Mouse (Mus musculus): ENCODE data around the gene Usp9y. TPM values are rescaled to one million over a fixed set of nuclear protein-coding genes. Genes with fewer than 3 reads are reported as not detected.

Usp9y gene
- not detected for polyA plus RNA-seq (2015; fragmentation: Illumina TruSeq; extraction: RNeasy Lipid Tissue Mini Kit (QIAGEN cat#74804); ENCODE audit: insufficient read depth, low replicate concordance)

DNA sequence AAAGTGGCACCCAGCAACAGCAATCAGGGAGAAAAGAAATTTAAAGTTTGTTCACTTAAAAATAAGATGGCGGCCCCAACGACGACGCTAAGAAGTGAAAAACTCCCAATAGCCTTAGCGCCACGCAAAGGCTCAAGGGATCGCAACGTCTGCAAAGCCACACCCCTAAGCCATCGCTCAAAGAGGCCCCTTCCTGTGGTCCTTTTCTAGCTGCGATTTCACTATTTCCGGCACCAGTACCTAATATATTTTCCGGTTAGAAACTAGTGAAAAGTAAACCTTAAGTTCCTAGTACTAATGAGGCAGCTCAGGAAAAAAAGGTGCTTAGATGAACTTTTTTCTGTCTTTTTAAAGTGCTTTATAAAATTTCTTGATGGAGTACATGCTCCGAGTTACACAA, at the start of gene Usp9y:
TSS of gene Usp9y (minus strand) at position 101 of the 400 bp plus-strand sequence.

GRCm38 (mm10) chrY:1286171-1286795, 173.3 kb downstream of the Usp9y start, which contains the start of gene Ddx3y:
Gene Ddx3y (minus strand): TSS chrY:1286629.

Other genes starting within 250 kb of the Usp9y start
- 27.7 TPM for gene Uty, start 214.0 kb downstream of the Usp9y start, polyA plus RNA-seq (2015; fragmentation: Illumina TruSeq; extraction: RNeasy Lipid Tissue Mini Kit (QIAGEN cat#74804); ENCODE audit: insufficient read depth, low replicate concordance)
- gene Ddx3y, start 173.2 kb downstream of the Usp9y start, polyA plus RNA-seq (2015; fragmentation: Illumina TruSeq; extraction: RNeasy Lipid Tissue Mini Kit (QIAGEN cat#74804); ENCODE audit: insufficient read depth, low replicate concordance): 134 TPM

Measured in spleen, adult 10 weeks (tissue).